Mouse (Mus musculus) small intestine, adult 2 months (tissue): ENCODE data around the gene Pithd1.

ENCODE experiments used
- CTCF ChIP-seq: fragments of 200-500 bp; IDR thresholded peaks from 2 replicates; pipeline ENCODE4 v1.5.1; 2012; ENCODE audit warnings: low read depth, mild to moderate bottlenecking, control low read depth, inconsistent platforms, low read length, moderate library complexity, mixed read lengths; ENCODE audit not compliant: insufficient replicate concordance, insufficient read length; ENCODE audit errors: extremely low read depth
- POLR2A ChIP-seq: fragments of 200-500 bp; IDR thresholded peaks from 2 replicates; pipeline ENCODE4 v1.6.1; 2012; ENCODE audit warnings: low read depth, mild to moderate bottlenecking, control low read depth, inconsistent platforms, low read length, moderate library complexity

- TF ChIP-seq CTCF, result no peak
- TF ChIP-seq POLR2A, result no peak
These were observed 29.1 kb upstream of the Pithd1 start for GRCm38 (mm10) chr4:136016059-136016602.
